Mouse (Mus musculus) liver, embryonic 14.5 days (tissue): Measurements from ENCODE around the gene Scyl2. TPM values are rescaled to one million over a fixed set of nuclear protein-coding genes. Genes with fewer than 3 reads are reported as not detected.

Experiments used
- ATAC-seq: fragments of 200-750 bp; cut with Nextera tagmentation; 2 replicates; pipeline ENCODE4 v1.8.0; 2017; ENCODE audit warnings: moderate number of reproducible peaks, mild to moderate bottlenecking, moderate library complexity; ENCODE audit not compliant: insufficient read depth
- DNase-seq, 3 experiments: peaks; one replicate each; pipeline ENCODE4 v3.0.0-alpha.2; 2012 to 2013; ENCODE audit warnings: low read depth in 3 of 3, low spot score in 3 of 3
- H3K27ac ChIP-seq: fragments of 300-500 bp; sonication (generic); 2 replicates; pipeline ENCODE4 v1.5.1; 2014; ENCODE audit warnings: moderate library complexity, mild to moderate bottlenecking, control low read depth, inconsistent platforms
- H3K27me3 ChIP-seq: fragments of 300-500 bp; sonication (generic); 2 replicates; pipeline ENCODE4 v1.6.1; 2014; ENCODE audit warnings: mild to moderate bottlenecking, low read length, moderate library complexity; ENCODE audit not compliant: control insufficient read depth, insufficient read depth
- H3K36me3 ChIP-seq: fragments of 300-500 bp; sonication (generic); replicated peaks from 2 replicates; pipeline ENCODE4 v1.6.1; 2014; ENCODE audit warnings: low read depth; ENCODE audit not compliant: control insufficient read depth, insufficient read depth
- H3K4me1 ChIP-seq, 2 experiments: fragments of 200-500 bp in 1 of 2; fragments of 300-500 bp in 1 of 2; sonication (generic) in 1 of 2; replicated peaks; 2 replicates each; pipeline ENCODE4 v1.6.1; 2012 to 2014; ENCODE audit warnings: antibody characterized with exemption in 1 of 2, inconsistent platforms in 1 of 2, low read length in 1 of 2; ENCODE audit not compliant: control insufficient read depth in 2 of 2, insufficient read depth in 2 of 2
- H3K4me2 ChIP-seq: fragments of 300-500 bp; sonication (generic); 2 replicates; pipeline ENCODE4 v1.6.1; 2014; ENCODE audit warnings: low read depth, mild to moderate bottlenecking, control low read depth, moderate library complexity
- H3K4me3 ChIP-seq, 2 experiments: fragments of 200-500 bp in 1 of 2; fragments of 300-500 bp in 1 of 2; sonication (generic) in 1 of 2; 2 replicates each; pipeline ENCODE4 v1.5.1; 2012 to 2014; ENCODE audit warnings: low read depth in 2 of 2, low read length in 2 of 2, mild to moderate bottlenecking in 2 of 2, control low read depth in 1 of 2, inconsistent platforms in 1 of 2, moderate library complexity in 1 of 2; ENCODE audit not compliant: insufficient read depth in 1 of 2
- H3K9ac ChIP-seq: fragments of 300-500 bp; sonication (generic); replicated peaks from 2 replicates; pipeline ENCODE4 v1.6.1; 2014; ENCODE audit warnings: mild to moderate bottlenecking, control low read depth, moderate library complexity
- H3K9me3 ChIP-seq: fragments of 300-500 bp; sonication (generic); 2 replicates; pipeline ENCODE4 v1.6.1; 2016; ENCODE audit warnings: low read length, mixed read lengths; ENCODE audit not compliant: control insufficient read depth
- CTCF ChIP-seq: IDR thresholded peaks from 2 replicates; pipeline ENCODE4 v1.5.1; 2016; ENCODE audit warnings: antibody characterized with exemption, low read depth, control low read depth
- EP300 ChIP-seq: IDR thresholded peaks from 2 replicates; pipeline ENCODE4 v1.6.1; 2016; ENCODE audit warnings: antibody characterized with exemption, low read depth
- WGBS: fragments of 180-500 bp; shearing (Covaris S2); extraction: QIAGEN DNeasy Blood & Tissue Kit; methylation state at CpG from one replicate; pipeline ENCODE4 v1.1.7; 2014; ENCODE audit not compliant: insufficient replicate concordance; 5-methylcytosine and 5-hydroxymethylcytosine counted together
- polyA plus RNA-seq, 2 experiments: library from polyadenylated mRNA; depleted of rRNA in 1 of 2; stranded (reverse) in 1 of 2; unstranded in 1 of 2; fragments of >200 nt; fragmentation: Nextera tagmentation in 1 of 2; extraction: Ambion mirVana in 1 of 2; gene quantifications; 2 replicates each; pipeline versions ENCODE4 v1.2.1 to v1.2.3; 2012 to 2014

Scyl2 gene
- polyA plus RNA-seq, 2 experiments, result 6.8 to 10.2 TPM

DNA sequence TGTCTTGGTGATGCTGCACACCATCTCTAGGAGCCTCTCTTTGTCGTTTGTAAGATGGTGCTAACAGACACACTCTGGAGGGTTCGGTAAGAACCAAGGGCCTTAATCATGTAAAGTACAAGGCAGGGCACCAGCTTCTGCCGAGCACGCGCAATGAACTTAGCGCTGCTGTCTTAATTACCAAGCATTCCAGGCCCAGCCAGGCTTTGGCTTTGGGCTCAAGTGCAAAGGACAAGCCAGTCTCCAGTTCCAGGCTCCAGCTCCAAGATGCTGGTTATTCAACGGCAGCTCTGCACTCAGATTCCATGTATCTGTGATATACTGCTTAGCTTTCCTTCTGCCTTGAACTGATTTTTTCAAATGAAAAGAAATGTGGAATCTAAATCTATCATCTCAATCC lies 18.5 kb downstream of the Scyl2 start:
- no peak overlapping the region for H3K4me2 ChIP-seq
- no peaks in the 10 kb centered on the region for H3K4me1 ChIP-seq
- no peaks in the 10 kb centered on the region for H3K9me3 ChIP-seq
- ATAC-seq (no peak), DNase-seq (no peak)
- 86% methylated on average over 7 of the region's 7 CpGs for WGBS
- H3K27ac ChIP-seq, result no peak overlapping the region
- no peak overlapping the region for H3K9ac ChIP-seq
- no peak for TF ChIP-seq CTCF
- no peaks in the 10 kb centered on the region for H3K36me3 ChIP-seq
- H3K27me3 ChIP-seq, result no peaks in the 10 kb centered on the region
- no peak overlapping the region for H3K4me3 ChIP-seq

DNA sequence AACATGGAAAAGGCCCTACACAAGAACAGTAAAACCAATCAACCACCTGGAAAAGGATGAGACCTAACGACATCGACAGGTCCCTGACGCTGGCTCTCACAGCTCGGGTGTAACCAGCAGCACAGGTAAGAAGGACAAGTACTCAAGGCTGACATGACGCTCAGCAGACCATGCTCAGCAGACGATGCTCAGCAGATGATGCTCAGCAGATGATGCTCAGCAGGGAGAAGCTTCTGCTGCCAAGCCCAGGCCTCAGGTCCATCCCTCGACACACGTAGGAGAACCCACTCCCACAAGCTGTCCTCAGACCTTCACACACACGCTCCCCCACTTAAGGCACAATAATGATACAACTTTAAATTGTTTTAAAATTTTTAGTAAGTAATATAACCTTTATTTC lies 20.4 kb downstream of the Scyl2 start:
- no peak for ATAC-seq

DNA sequence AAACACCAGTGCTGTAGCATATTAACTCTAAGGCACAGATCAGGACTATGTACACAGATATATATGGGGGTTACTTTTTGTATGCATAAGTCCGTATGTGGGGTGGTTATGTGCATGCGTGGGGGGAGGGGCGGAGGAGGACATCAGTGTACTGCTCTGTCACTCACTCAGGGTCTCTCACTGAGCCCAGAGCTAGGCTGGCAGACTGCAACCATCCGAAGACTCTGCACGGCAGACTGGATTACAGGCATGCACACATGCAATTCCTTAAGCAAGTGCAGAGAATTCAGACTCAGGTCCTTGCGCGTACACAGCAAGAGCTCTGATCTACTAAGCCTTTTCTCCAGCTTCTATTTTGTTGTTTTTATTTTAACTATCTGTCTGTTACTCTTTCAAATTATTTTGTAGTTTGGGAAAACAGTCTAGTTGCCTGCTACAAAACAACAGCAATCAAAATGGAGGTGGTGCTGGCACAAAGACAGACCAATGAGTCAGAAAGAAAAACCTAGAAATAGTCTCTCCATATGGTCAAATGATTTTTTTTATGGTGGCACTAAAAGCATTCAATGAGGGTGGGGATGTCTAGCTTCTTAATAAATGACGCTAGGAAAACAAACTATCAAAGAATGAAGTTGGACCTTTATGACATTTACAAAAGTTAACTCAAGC lies 21.0 kb downstream of the Scyl2 start:
- no peak for TF ChIP-seq CTCF
- no peak for TF ChIP-seq EP300
- DNase-seq (no peak), ATAC-seq (no peak)
- H3K9ac ChIP-seq, result no peak overlapping the region
- 83% methylated on average over 8 of the region's 8 CpGs for WGBS
- no peak overlapping the region for H3K4me3 ChIP-seq
- H3K27me3 ChIP-seq, result no peaks in the 10 kb centered on the region
- H3K9me3 ChIP-seq, result no peaks in the 10 kb centered on the region
- H3K27ac ChIP-seq, result no peak overlapping the region
- H3K4me1 ChIP-seq, result no peaks in the 10 kb centered on the region
- no peak overlapping the region for H3K4me2 ChIP-seq
- no peaks in the 10 kb centered on the region; the same call in none of the 2 replicates for H3K36me3 ChIP-seq

More for the DNA sequence above, 20.4 kb downstream of the Scyl2 start:
- Histone ChIP-seq H3K9ac (no peak overlapping the region), H3K9me3 (no peaks in the 10 kb centered on the region), H3K27me3 (no peaks in the 10 kb centered on the region), H3K4me3 (no peak overlapping the region), H3K27ac (no peak overlapping the region), H3K4me2 (no peak overlapping the region), H3K36me3 (no peaks in the 10 kb centered on the region; the same call in none of the 2 replicates), H3K4me1 (no peaks in the 10 kb centered on the region)
- WGBS, result 86% methylated on average over 9 of the region's 9 CpGs
- no peak for DNase-seq
- TF ChIP-seq EP300 (no peak), CTCF (no peak)

DNA sequence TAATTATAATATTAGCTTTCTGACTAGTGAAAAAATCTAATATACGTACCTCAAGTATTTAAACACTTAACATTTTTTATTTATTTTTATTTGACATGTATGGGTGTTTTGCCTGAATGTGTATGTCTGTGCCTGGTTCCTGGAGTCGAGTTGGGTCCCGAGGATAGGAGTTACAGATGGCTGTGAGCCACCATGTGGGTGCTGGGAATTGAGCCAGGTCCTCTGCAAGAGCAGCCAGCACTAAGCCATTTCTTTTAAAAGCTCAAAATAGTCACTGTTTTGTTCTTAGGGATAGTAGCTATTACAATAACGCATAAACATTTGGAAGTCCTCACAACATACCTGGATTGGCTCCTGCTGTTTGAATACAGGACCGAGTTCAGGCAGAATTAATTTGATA lies 29.7 kb downstream of the Scyl2 start:
- DNase-seq (no peak), ATAC-seq (no peak)
- peaks cover 23% of the 10 kb centered on the region for H3K36me3 ChIP-seq

DNA sequence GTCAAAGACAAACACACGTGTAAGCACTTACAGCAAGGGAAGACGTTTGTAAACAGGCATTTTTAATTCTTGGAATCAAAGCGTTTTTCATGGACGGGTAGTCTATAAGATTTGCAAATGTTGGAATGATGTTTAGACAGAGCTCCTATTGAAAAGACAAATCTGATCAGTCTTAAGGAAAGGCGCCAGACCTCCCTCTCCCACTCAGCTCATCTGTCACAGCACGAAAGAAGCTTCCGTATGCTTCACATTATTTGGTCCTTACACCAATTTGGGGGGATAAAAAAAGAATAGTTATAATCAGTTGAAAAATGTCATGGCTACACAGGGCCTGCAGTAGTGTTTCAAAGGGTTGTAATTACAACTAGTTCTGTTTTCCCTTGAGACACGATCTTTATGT lies 33.2 kb downstream of the Scyl2 start:
- H3K4me2 ChIP-seq, result no peak overlapping the region
- no peaks in the 10 kb centered on the region for H3K9me3 ChIP-seq
- 75% methylated on average over 8 of the region's 8 CpGs for WGBS
- no peaks in the 10 kb centered on the region for H3K27me3 ChIP-seq
- H3K27ac ChIP-seq, result no peak overlapping the region
- peaks cover 23% of the 10 kb centered on the region for H3K36me3 ChIP-seq
- DNase-seq (no peak), ATAC-seq (no peak)
- H3K4me1 ChIP-seq, result no peaks in the 10 kb centered on the region
- TF ChIP-seq EP300, result no peak
- no peak for TF ChIP-seq CTCF
- no peak overlapping the region for H3K4me3 ChIP-seq
- H3K9ac ChIP-seq, result no peak overlapping the region

More for the DNA sequence above, 29.7 kb downstream of the Scyl2 start:
- Histone ChIP-seq H3K4me1 (no peaks in the 10 kb centered on the region), H3K4me2 (no peak overlapping the region), H3K27me3 (no peaks in the 10 kb centered on the region), H3K9me3 (no peaks in the 10 kb centered on the region), H3K9ac (no peak overlapping the region), H3K4me3 (no peak overlapping the region), H3K27ac (no peak overlapping the region)
- TF ChIP-seq CTCF, result no peak
- no peak for TF ChIP-seq EP300
- 73% methylated on average over 5 of the region's 5 CpGs for WGBS
